Mouse (Mus musculus) spleen, adult 2 months (tissue): Measurements from ENCODE around the gene Tnfsf13.

ENCODE experiments used
- CTCF ChIP-seq: fragments of 200-500 bp; IDR thresholded peaks from 2 replicates; pipeline ENCODE4 v1.5.1; 2011; ENCODE audit warnings: mild to moderate bottlenecking, inconsistent platforms; ENCODE audit not compliant: insufficient read depth, insufficient read length, insufficient replicate concordance; ENCODE audit errors: extremely low read depth
- POLR2A ChIP-seq: fragments of 200-500 bp; IDR thresholded peaks from 2 replicates; pipeline ENCODE4 v1.6.1; 2011; ENCODE audit warnings: low read depth, low read length, inconsistent platforms

DNA sequence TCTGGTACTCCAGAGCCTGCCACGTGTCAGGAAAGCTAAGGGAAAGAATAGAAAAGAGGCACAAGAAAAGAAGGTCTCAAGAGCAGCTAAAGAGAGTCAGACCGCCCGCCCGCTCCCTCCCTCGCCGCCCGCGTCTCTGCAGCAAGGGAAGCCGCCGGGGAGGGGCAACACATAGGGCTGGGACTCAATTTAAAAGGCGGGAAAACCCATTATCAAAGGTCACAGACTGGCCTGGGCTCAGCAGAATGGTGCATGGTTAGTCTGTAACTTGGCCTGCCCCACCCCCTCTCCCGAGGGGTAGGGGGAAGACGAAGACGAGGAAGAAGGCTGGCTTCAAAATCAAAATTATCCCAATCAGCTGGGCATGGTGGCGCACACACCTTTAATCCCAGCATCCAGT is 33.1 kb upstream of the Tnfsf13 start:
- TF ChIP-seq POLR2A (no peak), CTCF (no peak)
